Mouse (Mus musculus) liver, embryonic 14.5 days (tissue): Measurements from ENCODE around the gene Bcl11b. TPM values are rescaled to one million over a fixed set of nuclear protein-coding genes. Genes with fewer than 3 reads are reported as not detected.

ENCODE experiments used
- ATAC-seq: fragments of 200-750 bp; cut with Nextera tagmentation; 2 replicates; pipeline ENCODE4 v1.8.0; 2017; ENCODE audit warnings: moderate number of reproducible peaks, mild to moderate bottlenecking, moderate library complexity; ENCODE audit not compliant: insufficient read depth
- DNase-seq, 3 experiments: peaks; one replicate each; pipeline ENCODE4 v3.0.0-alpha.2; 2012 to 2013; ENCODE audit warnings: low read depth in 3 of 3, low spot score in 3 of 3
- H3K27ac ChIP-seq: fragments of 300-500 bp; sonication (generic); 2 replicates; pipeline ENCODE4 v1.5.1; 2014; ENCODE audit warnings: moderate library complexity, mild to moderate bottlenecking, control low read depth, inconsistent platforms
- H3K27me3 ChIP-seq: fragments of 300-500 bp; sonication (generic); 2 replicates; pipeline ENCODE4 v1.6.1; 2014; ENCODE audit warnings: mild to moderate bottlenecking, low read length, moderate library complexity; ENCODE audit not compliant: control insufficient read depth, insufficient read depth
- H3K36me3 ChIP-seq: fragments of 300-500 bp; sonication (generic); replicated peaks from 2 replicates; pipeline ENCODE4 v1.6.1; 2014; ENCODE audit warnings: low read depth; ENCODE audit not compliant: control insufficient read depth, insufficient read depth
- H3K4me1 ChIP-seq, 2 experiments: fragments of 200-500 bp in 1 of 2; fragments of 300-500 bp in 1 of 2; sonication (generic) in 1 of 2; replicated peaks; 2 replicates each; pipeline ENCODE4 v1.6.1; 2012 to 2014; ENCODE audit warnings: antibody characterized with exemption in 1 of 2, inconsistent platforms in 1 of 2, low read length in 1 of 2; ENCODE audit not compliant: control insufficient read depth in 2 of 2, insufficient read depth in 2 of 2
- H3K4me2 ChIP-seq: fragments of 300-500 bp; sonication (generic); 2 replicates; pipeline ENCODE4 v1.6.1; 2014; ENCODE audit warnings: low read depth, mild to moderate bottlenecking, control low read depth, moderate library complexity
- H3K4me3 ChIP-seq, 2 experiments: fragments of 200-500 bp in 1 of 2; fragments of 300-500 bp in 1 of 2; sonication (generic) in 1 of 2; 2 replicates each; pipeline ENCODE4 v1.5.1; 2012 to 2014; ENCODE audit warnings: low read depth in 2 of 2, low read length in 2 of 2, mild to moderate bottlenecking in 2 of 2, control low read depth in 1 of 2, inconsistent platforms in 1 of 2, moderate library complexity in 1 of 2; ENCODE audit not compliant: insufficient read depth in 1 of 2
- H3K9ac ChIP-seq: fragments of 300-500 bp; sonication (generic); replicated peaks from 2 replicates; pipeline ENCODE4 v1.6.1; 2014; ENCODE audit warnings: mild to moderate bottlenecking, control low read depth, moderate library complexity
- H3K9me3 ChIP-seq: fragments of 300-500 bp; sonication (generic); 2 replicates; pipeline ENCODE4 v1.6.1; 2016; ENCODE audit warnings: low read length, mixed read lengths; ENCODE audit not compliant: control insufficient read depth
- CTCF ChIP-seq: IDR thresholded peaks from 2 replicates; pipeline ENCODE4 v1.5.1; 2016; ENCODE audit warnings: antibody characterized with exemption, low read depth, control low read depth
- EP300 ChIP-seq: IDR thresholded peaks from 2 replicates; pipeline ENCODE4 v1.6.1; 2016; ENCODE audit warnings: antibody characterized with exemption, low read depth
- WGBS: fragments of 180-500 bp; shearing (Covaris S2); extraction: QIAGEN DNeasy Blood & Tissue Kit; methylation state at CpG from one replicate; pipeline ENCODE4 v1.1.7; 2014; ENCODE audit not compliant: insufficient replicate concordance; 5-methylcytosine and 5-hydroxymethylcytosine counted together
- polyA plus RNA-seq, 2 experiments: library from polyadenylated mRNA; depleted of rRNA in 1 of 2; stranded (reverse) in 1 of 2; unstranded in 1 of 2; fragments of >200 nt; fragmentation: Nextera tagmentation in 1 of 2; extraction: Ambion mirVana in 1 of 2; gene quantifications; 2 replicates each; pipeline versions ENCODE4 v1.2.1 to v1.2.3; 2012 to 2014

The Bcl11b gene
- polyA plus RNA-seq, 2 experiments, result 0.02 TPM; not detected in 1

DNA sequence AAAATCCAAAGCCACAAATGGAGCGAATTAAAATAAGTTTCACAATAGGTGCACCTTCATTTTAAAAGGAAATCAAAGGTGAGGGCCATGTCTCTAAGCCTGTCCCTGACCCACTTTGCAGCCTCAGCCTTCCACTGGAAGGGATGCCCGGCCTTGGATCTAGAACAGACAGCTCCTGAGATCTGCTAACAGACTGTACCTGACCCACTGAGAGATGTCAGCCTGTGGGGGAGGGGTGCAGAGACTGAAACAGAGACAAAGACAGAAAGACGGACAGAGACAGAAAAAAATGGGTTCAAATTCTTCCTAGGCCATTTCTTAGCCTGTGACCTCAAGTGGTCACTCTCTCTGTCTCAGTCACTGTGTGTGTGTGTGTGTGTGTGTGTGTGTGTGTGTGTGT, 35.1 kb downstream of the Bcl11b start:
- WGBS, result 59% methylated on average over 3 of the region's 3 CpGs
- no peaks in the 10 kb centered on the region for H3K36me3 ChIP-seq
- no peak overlapping the region for H3K4me2 ChIP-seq
- H3K27me3 ChIP-seq, result no peaks in the 10 kb centered on the region
- H3K9me3 ChIP-seq, result no peaks in the 10 kb centered on the region
- no peak overlapping the region for H3K9ac ChIP-seq
- DNase-seq, result no peak
- TF ChIP-seq CTCF (no peak), EP300 (no peak)
- no peak overlapping the region for H3K27ac ChIP-seq
- ATAC-seq, result no peak
- H3K4me3 ChIP-seq, result no peak overlapping the region
- H3K4me1 ChIP-seq, result no peaks in the 10 kb centered on the region

- Histone ChIP-seq H3K27me3 (no peaks in the 10 kb centered on the region), H3K4me3 (no peak overlapping the region), H3K27ac (no peak overlapping the region), H3K4me1 (no peaks in the 10 kb centered on the region), H3K9me3 (no peaks in the 10 kb centered on the region), H3K4me2 (no peak overlapping the region), H3K9ac (no peak overlapping the region), H3K36me3 (no peaks in the 10 kb centered on the region)
- DNase-seq, result no peak
- 63% methylated on average over 7 of the region's 7 CpGs for WGBS
- TF ChIP-seq EP300 (no peak), CTCF (no peak)
- ATAC-seq, result no peak
Observed at GRCm38 (mm10) chr12:107967026-107967425, 36.4 kb downstream of the Bcl11b start.

DNA sequence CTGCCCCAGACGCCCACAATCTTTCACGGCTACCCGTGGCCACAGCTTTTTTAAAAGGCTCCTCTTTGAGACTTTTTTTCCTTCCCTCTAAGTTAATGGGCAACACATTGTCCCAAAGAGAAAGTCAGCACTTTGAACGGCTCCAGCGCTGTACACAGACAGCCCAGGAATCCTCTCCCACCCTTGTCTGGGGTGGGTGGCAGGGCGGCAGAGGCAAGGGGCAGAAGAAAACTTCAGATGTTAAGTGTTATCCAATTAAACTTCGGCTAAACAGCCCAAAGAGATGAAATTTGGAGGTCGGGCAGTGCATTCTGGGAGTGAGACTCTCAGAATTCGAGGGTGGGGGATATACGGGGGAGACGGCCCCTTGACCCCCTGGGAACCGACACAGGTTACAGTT, 38.3 kb downstream of the Bcl11b start:
- WGBS, result 63% methylated on average over 12 of the region's 12 CpGs
- DNase-seq (no peak), ATAC-seq (no peak)
- no peak overlapping the region for H3K27ac ChIP-seq
- H3K27me3 ChIP-seq, result no peaks in the 10 kb centered on the region
- no peak for TF ChIP-seq EP300
- no peak for TF ChIP-seq CTCF
- no peaks in the 10 kb centered on the region for H3K9me3 ChIP-seq
- H3K9ac ChIP-seq, result no peak overlapping the region
- H3K4me3 ChIP-seq, result no peak overlapping the region
- no peak overlapping the region for H3K4me2 ChIP-seq
- no peaks in the 10 kb centered on the region for H3K36me3 ChIP-seq
- no peaks in the 10 kb centered on the region for H3K4me1 ChIP-seq

- Histone ChIP-seq H3K4me1 (no peaks in the 10 kb centered on the region), H3K4me2 (no peak overlapping the region), H3K4me3 (no peak overlapping the region), H3K36me3 (no peaks in the 10 kb centered on the region), H3K27ac (no peak overlapping the region), H3K9me3 (no peaks in the 10 kb centered on the region), H3K9ac (no peak overlapping the region), H3K27me3 (no peaks in the 10 kb centered on the region)
- no peak for DNase-seq
- 60% methylated on average over 14 of the region's 14 CpGs for WGBS
- no peak for TF ChIP-seq CTCF
- TF ChIP-seq EP300, result no peak
- no peak for ATAC-seq
Observed at GRCm38 (mm10) chr12:107964396-107965085, 38.9 kb downstream of the Bcl11b start.

GRCm38 (mm10) chr12:107962852-107963251, 40.5 kb downstream of the Bcl11b start:
- DNase-seq, result no peak
- H3K9me3 ChIP-seq, result no peaks in the 10 kb centered on the region
- no peaks in the 10 kb centered on the region for H3K36me3 ChIP-seq
- H3K4me3 ChIP-seq, result no peak overlapping the region
- H3K4me1 ChIP-seq, result no peaks in the 10 kb centered on the region
- H3K27ac ChIP-seq, result no peak overlapping the region
- TF ChIP-seq CTCF, result no peak
- no peak for TF ChIP-seq EP300
- no peaks in the 10 kb centered on the region for H3K27me3 ChIP-seq
- no peak overlapping the region for H3K4me2 ChIP-seq
- no peak overlapping the region for H3K9ac ChIP-seq
- 43% methylated on average over 7 of the region's 7 CpGs for WGBS
- no peak for ATAC-seq
